Mouse (Mus musculus): ENCODE results near the gene Slc35g2.

DNA sequence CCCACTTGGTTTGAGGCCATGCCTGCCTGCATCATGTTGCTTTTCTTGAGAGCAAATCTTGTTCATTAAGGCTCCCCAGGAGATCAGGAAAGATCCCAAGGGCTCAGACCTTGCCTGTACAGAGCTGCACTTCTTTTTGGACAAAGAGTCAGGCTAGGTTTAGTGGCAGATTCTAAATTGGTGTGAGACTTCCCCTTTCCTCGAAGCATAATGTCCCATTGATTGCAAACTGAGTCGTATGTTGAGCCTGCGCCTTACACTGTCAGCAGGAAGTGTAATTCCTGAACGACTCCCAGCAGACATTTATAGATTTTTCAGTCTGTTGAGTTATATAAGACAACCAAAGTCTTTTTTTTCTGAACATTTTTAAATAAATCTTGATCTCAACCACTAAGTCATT, 19.6 kb upstream of the Slc35g2 start:
- TF ChIP-seq CHD2 (IDR thresholded peaks at IDR 0.05; ENCODE audit: low read depth, low read length) (no peak), ZNF384 (IDR thresholded peaks at IDR 0.05; ENCODE audit: low read depth, low read length) (no peak)

Measured in ES-E14 (cell line).